Mouse (Mus musculus): ENCODE results near the gene Slc16a11.

Gene Slc16a11

DNA sequence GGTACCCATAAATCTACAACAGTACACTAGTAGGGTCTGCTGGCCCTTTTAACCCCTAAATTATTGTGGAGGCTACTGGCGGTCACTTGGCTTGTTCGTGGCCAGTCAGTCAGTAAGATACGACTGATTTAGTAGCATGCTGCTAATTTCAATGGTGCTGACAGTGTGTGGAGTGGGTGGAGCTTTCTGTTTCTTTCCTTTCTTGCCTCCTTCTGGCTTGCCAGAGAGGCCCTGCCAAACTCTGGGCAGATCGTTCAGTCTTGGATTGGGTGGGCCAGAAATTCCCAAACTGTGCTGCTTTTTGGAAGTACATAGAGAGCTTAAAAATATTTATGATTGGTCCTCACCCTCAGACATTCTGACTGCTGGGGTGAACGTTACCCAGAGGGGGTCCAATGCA lies 14.6 kb downstream of the Slc16a11 start:
- DNase-seq = no peak

- DNase-seq = no peak
Measured at GRCm38 (mm10) chr11:70227661-70228245, 15.2 kb downstream of the Slc16a11 start.

DNA sequence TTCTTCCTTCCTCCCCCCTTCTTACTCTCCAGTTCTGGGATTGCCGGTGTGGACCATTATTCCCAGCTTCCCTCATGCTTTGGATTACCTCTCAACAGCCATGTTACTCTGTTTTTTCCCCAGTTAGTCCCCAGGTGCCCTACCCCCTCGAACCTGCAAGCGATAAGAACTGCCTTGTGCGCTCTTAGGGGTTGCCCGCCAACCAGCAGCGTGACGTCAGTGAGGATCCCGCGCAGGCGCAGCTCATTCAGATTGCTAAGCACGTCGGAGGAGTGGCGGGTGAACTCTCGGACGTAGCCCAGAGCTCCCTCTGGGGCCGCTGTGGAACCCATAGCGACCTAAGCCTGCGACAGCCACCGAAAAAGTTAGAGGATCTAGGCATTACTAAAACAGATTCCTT lies 16.3 kb downstream of the Slc16a11 start:
- DNase-seq = peak; percentile 82 to 91

DNA sequence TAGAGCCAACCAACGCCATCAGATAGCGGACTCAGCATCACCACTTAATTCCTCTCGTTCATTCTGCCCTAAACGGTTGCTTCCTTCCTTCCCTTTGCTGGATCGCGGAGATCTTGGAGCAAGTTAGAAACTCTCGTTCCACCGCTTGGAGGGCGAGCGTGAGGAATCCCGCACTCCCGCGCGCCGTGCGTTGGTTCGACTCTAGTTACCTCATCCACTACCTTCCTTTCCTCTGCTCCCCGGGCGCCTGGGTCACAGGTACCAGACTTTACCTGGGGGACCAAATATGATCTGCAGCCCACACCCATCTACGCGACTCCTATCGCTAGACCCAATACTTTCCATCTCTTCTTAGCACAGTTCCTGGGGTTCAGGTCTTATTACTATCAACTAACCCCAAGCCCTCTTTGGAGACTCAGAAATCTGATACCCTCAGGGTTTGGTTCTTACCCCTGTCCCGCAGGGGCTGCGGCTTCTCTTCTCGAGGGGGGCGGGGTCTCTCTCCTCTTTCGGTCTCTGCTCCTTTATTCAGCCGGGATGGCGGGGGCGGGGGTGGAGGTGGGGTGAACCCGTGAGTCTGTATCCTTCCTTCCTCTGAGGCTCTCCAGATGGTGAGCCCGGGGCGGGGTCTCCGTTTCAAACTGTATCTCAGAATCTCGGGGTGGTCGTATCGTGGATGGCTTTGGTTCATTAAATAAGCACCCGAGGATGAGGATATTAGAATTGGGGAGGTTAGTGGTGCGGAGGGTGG lies 16.9 kb downstream of the Slc16a11 start, which contains the start of gene Bcl6b:
Gene Bcl6b, minus strand, starts transcription at position 539 of the 751 bp plus-strand sequence.
- DNase-seq = no peak

- DNase-seq = peak; percentile 87 to 92
Measured at GRCm38 (mm10) chr11:70230239-70230727, 17.7 kb downstream of the Slc16a11 start.

DNA sequence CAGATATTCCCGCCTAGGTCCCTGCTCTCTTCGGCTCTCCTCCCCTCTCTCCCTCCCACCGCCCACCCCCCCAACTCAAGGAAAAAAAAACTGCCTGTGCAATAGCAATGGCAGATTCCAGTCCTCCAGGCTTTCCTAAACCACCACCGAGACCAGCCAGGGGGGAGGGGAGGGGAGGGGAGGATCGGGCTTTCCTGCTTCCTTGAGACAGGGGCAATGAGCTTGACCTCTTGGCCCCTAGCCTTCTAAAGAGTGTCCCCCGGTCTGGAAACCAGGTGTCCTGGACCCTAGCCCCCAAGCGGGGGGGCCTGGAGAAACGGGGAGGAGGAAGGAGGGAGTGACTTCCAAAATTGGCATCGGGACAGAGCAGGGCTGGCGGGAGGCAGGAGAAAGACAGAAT lies 20.0 kb downstream of the Slc16a11 start:
- DNase-seq = peak; percentile 83 to 87

DNA sequence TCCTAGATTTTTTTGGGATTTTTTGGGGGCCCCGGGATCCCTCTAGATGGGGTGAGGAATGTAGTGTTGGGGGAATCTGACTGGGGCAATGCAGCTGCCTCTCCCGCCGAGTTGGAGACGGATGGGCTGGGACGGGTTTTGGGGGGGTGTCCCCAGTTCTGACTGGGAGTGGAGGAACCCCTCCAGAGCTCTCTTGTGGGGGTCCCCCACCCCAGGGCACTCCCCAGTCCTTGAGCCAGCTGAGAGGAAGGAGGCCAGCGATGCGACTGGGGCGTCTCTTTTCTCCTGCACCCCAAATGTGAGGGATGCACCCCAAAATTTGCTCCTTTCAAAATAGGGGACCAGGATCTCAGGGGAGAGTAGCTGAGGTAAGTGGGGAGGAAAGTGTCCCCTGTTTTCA lies 20.5 kb downstream of the Slc16a11 start:
- DNase-seq = peak in 1 of 2 experiments; percentile 71

GRCm38 (mm10) chr11:70234037-70234436 lies 21.5 kb downstream of the Slc16a11 start:
- peak in 1 of 2 experiments; percentile 47 for DNase-seq

DNA sequence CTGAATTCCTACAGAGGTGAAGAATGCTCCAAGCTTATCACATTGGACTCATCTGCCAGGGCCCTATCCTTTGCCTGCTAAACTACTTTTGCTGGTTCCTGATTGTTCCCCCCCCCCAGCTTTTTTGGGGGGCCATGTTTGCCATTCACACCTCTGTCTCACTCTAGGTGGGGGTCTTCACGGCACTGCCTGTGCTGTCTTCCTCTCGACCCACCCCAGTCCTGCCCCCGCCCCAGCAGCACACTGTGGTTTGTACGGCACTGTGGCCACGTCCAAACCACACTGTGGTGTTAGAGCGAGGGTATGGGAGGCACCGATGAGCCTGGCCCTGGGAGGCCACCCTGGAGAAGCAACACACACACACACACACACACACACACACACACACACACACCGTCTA lies 21.9 kb downstream of the Slc16a11 start:
- DNase-seq = no peak

DNA sequence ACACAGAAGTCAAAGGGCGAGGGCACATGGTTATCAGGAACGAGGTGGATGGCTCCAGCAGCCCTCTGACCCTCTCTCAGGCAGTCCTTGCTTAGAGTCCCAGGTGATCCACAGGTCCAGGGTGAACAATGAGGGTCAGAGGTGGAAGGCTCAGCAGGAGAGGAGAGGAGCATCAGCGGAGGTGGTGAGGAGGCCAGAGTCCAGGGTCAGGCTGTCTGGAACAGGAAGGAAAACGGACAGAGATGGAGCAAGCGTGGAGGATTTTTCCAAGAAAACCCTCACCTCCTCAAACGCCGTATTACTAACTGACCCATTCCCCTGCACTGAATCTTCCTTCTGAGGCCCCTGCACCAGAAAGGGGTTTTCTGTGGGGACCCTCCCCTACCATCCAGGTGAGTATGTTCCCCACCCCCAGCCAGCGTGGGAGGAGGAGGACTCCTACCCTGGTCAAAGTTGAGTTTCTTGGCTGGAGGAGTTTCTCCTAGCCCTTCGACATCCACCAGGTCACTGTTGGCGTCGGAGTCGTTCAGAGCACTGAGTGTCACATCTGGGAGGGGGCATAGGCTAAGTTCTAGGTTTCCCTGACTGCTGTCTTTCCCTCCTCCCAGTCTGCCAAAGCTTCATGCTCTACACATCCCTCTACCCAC lies 22.8 kb downstream of the Slc16a11 start:
- no peak for DNase-seq

DNA sequence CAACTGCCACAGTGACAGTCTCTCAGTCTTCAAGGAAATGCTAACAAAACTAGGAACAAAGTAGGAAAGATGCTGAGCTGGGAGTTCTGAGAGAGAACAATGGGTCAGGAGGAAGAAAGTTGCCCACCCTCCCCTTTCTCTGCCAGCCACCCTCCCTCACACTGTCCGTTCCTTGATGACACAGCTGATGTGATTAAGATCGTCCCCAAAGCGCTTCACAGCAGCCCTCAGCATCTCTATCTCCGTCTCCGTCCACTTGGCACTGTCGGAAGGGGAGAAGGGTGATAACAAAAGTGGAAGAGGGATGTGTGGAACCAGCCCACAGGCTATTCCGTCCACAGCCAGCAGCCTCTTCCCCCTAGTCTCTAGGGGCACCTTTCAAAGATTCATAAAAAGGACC lies 24.2 kb downstream of the Slc16a11 start:
- peak in 1 of 2 experiments; percentile 41 for DNase-seq

GRCm38 (mm10) chr11:70237457-70238167 lies 25.1 kb downstream of the Slc16a11 start, which contains the start of gene 0610010K14Rik:
TSS of gene 0610010K14Rik (minus strand) at chr11:70237914.
- DNase-seq = peak; percentile 99

DNA sequence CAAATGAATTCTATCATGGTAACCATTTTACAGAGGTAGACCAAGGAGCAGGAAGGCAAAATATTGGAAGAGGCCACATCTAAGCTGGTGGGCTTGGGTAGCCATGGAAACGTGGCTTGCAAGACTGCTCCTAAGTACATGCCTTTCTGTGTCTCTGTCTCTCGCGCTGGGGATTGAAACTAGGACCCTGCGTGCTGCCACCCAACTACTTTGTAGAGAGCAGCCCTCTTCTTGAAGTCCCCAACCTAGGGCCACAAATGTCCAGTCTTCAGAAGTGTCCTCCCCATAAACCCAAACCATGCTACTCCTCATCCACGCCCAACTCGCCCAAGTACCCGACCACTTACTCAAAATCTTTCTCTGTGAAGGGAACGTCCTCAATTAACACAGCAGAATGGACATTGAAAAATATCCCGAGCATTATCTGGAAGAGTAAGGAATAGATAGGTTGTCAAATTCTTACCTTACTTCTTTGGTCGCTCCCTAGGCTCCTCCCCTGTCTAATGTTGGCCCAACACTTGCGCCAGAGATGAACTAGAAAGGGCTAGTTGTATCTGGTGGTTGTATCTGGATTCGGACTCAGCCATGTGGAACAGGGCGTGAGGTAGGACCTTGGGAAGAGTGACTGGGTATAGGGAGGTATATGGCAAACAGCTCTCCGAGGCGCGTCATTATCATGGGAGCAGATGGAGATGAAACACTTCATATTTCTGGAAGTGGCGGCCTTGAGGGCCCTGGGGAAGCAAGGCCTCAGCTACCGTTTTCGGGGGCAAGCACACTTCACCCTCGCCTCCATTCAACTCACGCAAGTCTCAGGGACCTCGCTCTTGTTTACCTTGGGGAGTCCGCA lies 26.3 kb downstream of the Slc16a11 start:
- DNase-seq = peak; percentile 35 to 51

- peak; percentile 84 to 91 for DNase-seq
Measured at GRCm38 (mm10) chr11:70239541-70240279, 27.2 kb downstream of the Slc16a11 start, which contains the start of the genes Gm21988 and Rnasek. TSS of gene Gm21988 (minus strand) at chr11:70239830. TSS of gene Rnasek (minus strand) at chr11:70239842.

- DNase-seq = no peak
Measured at GRCm38 (mm10) chr11:70242591-70242990, 30.0 kb downstream of the Slc16a11 start.

DNA sequence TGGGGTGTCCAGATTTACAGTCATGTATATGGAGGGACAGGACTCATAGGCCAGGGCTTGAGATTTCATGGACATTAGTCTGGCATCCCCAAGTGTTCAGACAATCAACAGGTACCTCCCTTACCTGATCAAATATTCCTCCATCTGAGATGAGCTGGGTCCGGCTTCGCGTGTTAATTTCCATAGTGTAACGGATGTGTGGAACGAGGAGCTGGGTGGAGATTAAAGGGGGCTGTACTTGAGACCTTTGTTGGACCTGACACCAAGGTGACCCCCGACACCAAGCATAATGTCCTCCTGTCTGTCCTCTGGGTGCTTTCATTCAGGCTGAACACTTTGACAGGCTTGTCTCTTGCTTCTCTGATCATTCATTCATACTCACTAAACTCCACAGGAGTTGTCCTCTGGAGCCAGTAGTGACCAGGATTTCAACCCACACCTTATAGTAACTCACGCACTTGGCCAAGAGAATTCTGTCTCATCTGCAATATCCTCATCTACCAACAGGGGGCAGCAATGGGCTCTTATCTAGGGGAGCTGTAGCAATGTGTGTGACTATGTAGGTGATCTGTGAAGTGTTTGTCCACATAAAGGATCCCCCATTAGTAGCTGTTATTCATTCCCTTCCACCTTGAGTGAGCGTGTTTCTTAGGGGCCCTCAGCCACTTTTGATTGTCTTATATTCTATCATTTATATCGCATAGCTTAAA lies 34.7 kb downstream of the Slc16a11 start:
- DNase-seq = peak; percentile 66 to 85

DNA sequence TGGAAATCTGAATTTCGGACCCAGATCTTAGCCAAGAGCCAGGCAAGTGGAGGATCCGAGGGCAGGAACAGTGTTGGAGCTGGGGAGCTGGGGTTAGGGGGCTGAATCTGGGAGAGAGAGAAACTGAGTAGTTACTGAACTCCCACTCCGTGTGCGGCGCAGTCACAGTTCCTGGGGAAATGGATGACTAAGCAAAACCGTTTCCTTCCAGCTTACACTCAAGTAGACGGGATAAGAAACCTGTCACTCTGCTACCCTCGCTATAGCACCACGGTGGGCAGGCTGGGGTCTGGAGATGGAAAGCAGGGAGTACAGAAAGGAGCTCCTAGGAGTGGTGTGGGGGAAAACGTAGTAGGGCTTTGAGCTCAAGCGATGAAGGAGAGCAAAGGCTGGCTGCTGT lies 37.6 kb downstream of the Slc16a11 start:
- no peak for DNase-seq

DNA sequence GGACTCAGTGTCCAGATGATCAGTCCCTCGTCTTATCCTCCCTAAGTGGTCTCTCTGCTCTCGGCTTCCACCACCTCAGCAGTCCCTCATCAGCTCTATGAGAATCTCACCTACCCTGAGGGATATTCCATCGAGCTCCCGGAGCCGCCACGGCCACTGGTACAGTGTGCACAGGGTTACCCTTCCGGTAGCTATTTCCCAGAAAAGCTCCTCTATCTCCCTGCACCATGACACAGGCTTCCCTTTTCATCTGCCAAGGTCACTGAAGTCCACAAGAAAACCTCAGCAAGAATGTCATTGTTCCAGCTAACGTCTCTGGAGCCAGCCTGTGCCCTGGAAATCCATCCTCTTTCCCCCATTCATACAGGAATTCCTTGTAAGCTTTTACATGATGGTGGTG lies 39.3 kb downstream of the Slc16a11 start:
- no peak for DNase-seq

DNA sequence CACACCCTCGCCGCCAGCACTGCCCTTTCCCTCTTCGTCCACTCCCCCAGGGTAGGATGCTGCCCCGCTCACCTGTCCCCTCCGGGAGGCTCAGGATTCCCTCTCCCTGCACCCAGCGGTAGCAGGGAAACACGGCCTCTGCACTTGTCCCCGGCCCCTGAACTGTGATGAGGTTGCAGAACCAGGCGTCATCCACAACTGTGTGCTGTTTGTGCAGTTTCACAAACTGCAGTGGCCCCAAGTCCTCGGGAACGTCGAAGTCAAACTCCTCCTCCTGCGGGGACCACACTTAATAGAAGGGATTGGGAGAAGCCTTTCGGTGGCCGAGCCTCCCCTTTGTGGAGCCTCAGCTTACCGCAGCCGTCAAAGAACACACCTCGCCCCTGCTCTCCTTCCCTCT lies 41.8 kb downstream of the Slc16a11 start:
- DNase-seq = no peak

DNA sequence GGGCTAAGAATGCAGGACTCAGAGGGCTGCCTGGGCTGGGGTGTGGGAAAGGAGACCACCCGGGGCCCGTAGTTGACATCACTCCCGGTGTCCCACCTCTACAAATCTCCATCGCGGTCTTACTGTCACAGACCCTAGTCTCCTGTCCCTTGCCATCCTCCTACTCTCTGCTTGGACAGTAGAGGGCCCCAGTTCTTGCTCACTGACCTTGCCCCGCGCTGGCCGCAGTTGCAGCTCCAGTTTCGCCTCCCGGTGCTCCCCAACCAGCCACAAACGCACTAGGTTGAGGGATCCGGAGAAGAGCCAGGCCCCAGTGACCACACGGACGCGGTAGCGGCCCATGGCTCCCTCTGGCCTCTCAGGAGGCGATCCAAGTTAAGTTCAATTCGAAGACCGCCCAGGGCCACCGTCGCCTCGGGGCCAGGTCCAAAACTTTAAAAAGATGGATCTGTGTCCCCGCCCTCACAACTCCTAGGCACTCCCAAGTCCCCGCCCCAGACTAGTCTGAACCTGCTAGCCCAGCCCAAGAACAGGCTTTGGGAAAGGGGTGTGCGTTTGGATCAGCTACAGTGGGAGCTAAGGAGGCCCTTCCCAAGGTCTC lies 42.5 kb downstream of the Slc16a11 start, which contains the start of gene Alox12:
Gene Alox12, minus strand, starts transcription at position 423 of the 601 bp plus-strand sequence.
- DNase-seq = peak; percentile 42 to 61

Data from cerebellum, postnatal 25 days (tissue).